Mouse (Mus musculus): ENCODE results near the gene Pdcd2. TPM values are rescaled to one million over a fixed set of nuclear protein-coding genes. Genes with fewer than 3 reads are reported as not detected.

Pdcd2 gene
- total RNA-seq (2023), result 49.3 TPM

DNA sequence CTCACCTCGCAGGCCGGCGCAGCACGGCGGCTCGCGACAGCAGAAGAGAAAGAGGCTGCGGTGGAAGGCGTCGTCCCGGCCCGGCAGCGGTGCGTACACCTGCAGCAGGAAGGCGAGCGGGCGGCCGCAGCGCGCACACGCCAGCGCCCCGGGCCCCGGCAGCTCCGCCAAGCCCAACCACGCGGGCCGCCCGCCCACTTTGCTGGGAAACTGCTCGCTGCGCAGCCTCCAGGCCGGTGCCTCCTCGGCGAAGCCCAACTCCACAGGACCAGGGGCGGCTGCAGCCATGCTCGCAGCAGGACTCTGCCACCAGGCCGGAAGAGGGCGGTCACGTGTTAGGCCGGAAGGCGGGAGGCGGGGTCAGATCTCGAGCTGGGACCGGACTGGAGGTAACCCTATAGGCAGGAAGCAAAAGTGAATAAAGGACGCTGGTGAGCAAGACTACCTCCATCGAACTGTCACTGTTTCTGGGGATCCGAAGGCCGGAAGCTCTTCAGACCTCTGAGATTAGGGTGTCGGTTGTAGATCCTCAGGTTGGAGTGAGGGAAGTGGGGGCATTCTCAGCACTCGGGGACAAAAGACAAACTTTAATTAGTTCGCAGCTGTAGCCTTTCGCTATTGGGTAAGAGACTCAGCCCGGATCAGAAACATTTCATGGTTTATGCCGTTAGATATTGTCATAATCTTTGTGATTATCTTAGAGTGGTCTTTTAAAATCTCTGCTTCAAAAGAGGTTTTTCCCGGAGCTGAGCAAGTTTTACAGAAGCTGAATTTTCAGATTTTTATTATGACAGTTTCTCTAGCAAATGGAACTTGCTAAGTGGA, at the start of gene Pdcd2:
Gene Pdcd2, minus strand, starts transcription at position 316 of the 825 bp plus-strand sequence.

DNA sequence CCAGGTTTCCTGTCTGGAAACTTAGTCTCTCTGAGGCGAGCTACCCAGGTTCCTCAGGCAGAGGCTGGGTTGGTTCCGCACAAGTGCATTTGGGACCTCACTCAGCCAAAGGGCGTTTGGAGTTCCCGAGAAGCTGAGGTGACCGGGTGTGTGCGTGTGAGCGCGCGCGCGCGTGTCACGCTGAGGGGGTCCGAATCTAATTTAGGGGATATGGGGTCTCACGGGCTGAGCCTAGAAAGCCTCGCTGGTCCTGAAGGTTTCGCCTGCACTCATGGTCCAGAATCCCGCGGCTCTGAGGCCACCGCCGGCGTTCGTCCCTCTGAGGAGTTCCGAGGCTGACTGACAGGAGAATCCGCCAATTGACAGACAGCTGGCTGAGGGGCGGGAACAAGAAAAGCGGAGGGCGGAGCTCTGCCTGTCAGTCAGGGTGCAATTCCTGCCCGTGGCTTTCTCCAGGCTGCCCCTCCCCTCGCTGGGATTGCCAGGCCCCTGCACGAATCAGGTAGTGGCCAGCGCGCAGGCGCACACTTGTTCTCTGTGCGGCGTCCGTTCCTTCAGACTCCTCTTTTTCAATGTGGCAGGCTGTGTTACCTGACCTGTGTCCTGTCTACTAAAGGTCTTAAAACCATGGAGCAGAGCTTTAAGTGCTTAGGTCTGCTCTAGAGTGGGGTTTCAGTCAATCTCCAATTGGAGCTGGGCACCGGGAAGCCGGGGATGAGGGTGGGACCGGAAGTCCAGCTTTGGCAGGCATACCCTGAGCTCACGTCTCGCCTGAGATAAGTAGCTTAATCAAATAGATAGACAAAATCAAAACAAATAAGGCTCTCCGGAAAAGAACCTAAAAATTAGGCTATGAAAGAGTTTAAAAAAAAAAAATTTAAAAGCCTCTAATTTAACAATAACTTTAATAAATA, 37.2 kb upstream of the Pdcd2 start, which contains the start of gene Prdm9:
Gene Prdm9, minus strand, starts transcription at position 341 of the 914 bp plus-strand sequence.

DNA sequence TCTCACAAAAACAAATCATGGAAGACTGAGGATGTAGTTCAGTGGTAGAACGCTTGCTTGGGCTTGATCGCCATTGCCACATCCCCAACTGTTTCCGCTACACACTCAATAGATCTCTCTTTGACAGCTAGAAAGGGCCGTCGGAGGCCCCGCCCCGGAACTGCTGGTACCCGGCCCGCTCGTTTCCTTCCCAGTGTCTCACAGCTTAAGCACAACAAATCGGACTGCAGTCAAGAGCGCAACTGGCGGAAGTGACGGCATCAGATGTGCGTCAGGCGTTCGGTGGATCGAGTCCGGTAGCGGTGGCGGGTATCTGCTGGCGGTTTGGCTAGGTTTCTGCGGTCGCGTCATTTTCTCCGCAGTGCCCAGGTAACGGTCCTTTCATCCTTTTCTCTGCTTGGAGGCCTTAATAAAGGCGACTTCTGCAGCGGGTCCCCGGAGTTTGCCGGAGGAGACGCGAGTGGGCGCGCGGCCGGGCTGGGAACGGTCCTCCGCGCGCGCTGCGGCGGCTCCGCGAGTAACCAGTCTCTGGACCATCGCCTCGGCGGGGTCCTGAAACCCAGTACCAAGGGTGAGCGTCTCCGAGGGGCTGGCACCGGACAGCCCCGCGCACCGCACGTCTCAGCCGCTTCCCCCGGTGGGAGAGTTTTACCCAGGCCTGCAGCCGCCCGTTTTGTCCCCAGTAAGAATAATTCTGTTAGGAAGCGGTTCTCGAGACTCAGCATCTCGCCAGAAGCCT, 27.3 kb downstream of the Pdcd2 start, which contains the start of the genes Psmb1 and Tbp:
Gene Psmb1, minus strand, starts transcription at position 96 of the 739 bp plus-strand sequence.
Gene Tbp, plus strand, starts transcription at position 233 of the 739 bp plus-strand sequence.

Other genes with a start within 250 kb of the Pdcd2 start
- gene Dll1, start 150.4 kb downstream of the Pdcd2 start, total RNA-seq (2023), result 0.80 TPM
- 36.1 TPM for gene Fam120b, start 131.1 kb downstream of the Pdcd2 start, total RNA-seq (2023)
- 124 TPM for gene Psmb1, start 27.6 kb downstream of the Pdcd2 start, total RNA-seq (2023)
- gene Tbp, start 27.4 kb downstream of the Pdcd2 start, total RNA-seq (2023), result 49.7 TPM
- gene Prdm9, start 37.1 kb upstream of the Pdcd2 start, total RNA-seq (2023), result 10.5 TPM
- gene Chd1, start 177.7 kb upstream of the Pdcd2 start, total RNA-seq (2023), result 135 TPM

Data from CD4-positive naive resting alpha-beta T cell, adult 57 days (primary cell).